Mouse (Mus musculus): Measurements from ENCODE around the gene Per3. TPM values are rescaled to one million over a fixed set of nuclear protein-coding genes. Genes with fewer than 3 reads are reported as not detected.
A peak's percentile ranks its signal among the peaks of the same experiment; 100 is the strongest.

The Per3 gene
- total and polyA plus RNA-seq, 2 experiments from 2014 or later: 4.7 to 11.4 TPM

DNA sequence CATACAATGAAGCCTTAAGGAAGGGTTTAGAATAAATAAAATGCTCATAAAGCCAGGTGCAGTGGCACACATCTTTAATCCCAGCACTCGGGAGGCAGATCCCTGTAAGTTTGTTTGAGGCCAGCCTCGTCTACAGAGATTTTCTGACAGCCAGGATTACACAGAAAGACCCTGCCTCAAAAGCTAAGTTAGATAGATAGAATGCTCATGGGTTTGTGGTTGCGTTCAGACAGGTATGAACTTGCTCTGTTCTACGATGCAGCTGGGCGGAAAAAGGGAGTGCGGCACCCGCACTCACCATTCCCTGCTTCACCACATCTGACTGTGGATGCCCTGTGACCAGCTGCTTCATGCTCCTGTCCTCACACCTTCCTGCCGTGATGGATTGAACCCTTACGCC, 65.0 kb downstream of the Per3 start:
- H3K27ac ChIP-seq: no peak overlapping the region
- WGBS: 86% methylated on average over 9 of the region's 9 CpGs
- no peak for DNase-seq (ENCODE audit: low spot score)

DNA sequence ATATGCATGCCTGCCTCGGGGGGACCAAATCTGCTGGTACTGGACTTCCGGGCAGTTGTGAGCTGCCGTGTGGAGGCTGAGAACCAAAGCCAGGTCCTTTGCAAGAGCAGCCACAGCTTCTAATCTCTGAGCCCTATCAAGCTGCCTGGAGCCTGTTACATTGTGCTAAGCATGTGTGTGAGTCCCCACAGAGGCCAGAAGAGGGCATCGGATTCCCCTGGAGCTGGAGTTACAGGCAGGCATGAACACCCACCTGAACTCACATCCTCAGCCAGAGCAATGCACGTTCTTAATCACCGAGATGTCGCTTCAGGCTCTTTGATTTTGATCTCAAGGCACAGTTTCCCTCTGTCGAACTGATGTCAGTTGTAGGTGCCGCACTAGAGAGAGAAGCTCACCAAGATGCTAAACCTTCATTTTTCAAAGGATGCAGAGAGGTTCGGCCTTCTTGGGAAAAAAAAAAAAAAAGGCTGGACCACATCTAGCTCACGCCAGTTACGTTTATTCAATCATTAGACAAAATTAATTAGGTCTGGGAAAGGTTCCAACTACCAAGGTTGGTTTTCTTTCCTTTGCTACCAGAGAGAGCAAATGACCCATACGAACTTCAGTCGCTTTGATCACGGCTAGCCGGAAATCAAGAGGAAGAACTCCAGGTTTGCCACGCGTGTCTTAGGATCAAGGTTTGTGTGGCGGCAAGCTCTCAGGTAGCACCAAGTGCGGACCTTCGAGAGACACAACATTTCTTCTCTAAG, 66.1 kb downstream of the Per3 start:
- ATAC-seq: no peak
- Histone ChIP-seq H3K9ac (replicated peaks; ENCODE audit: low read length) (no peak overlapping the region), H3K36me3 (ENCODE audit: insufficient read depth, low read length) (no peaks in the 10 kb centered on the region), H3K27me3 (ENCODE audit: insufficient read depth, low read length) (no peaks in the 10 kb centered on the region), H3K4me1 (ENCODE audit: insufficient read depth, low read length) (no peaks in the 10 kb centered on the region), H3K4me3 (ENCODE audit: low read length) (no peak overlapping the region), H3K9me3 (ENCODE audit: low read length) (no peaks in the 10 kb centered on the region), H3K4me2 (ENCODE audit: low read depth, low read length) (no peak overlapping the region), H3K27ac (no peak overlapping the region)
- 82% methylated on average over 21 of the region's 21 CpGs for WGBS
- TF ChIP-seq CTCF (IDR thresholded peaks at IDR 0.05; ENCODE audit: low read depth): no peak
- DNase-seq (ENCODE audit: low spot score): no peak

More for the DNA sequence above, 65.0 kb downstream of the Per3 start:
- Histone ChIP-seq H3K36me3 (ENCODE audit: insufficient read depth, low read length) (no peaks in the 10 kb centered on the region), H3K27me3 (ENCODE audit: insufficient read depth, low read length) (no peaks in the 10 kb centered on the region), H3K4me1 (ENCODE audit: insufficient read depth, low read length) (no peaks in the 10 kb centered on the region), H3K4me2 (ENCODE audit: low read depth, low read length) (no peak overlapping the region), H3K4me3 (ENCODE audit: low read length) (no peak overlapping the region), H3K9me3 (ENCODE audit: low read length) (no peaks in the 10 kb centered on the region), H3K9ac (replicated peaks; ENCODE audit: low read length) (no peak overlapping the region)
- no peak for TF ChIP-seq CTCF (IDR thresholded peaks at IDR 0.05; ENCODE audit: low read depth)
- no peak for ATAC-seq

GRCm38 (mm10) chr4:150975145-150975544, 69.3 kb downstream of the Per3 start:
- WGBS: 24% methylated on average over 1 of the region's 1 CpGs
- Histone ChIP-seq H3K36me3 (ENCODE audit: insufficient read depth, low read length) (no peaks in the 10 kb centered on the region), H3K4me1 (ENCODE audit: insufficient read depth, low read length) (no peaks in the 10 kb centered on the region), H3K27me3 (ENCODE audit: insufficient read depth, low read length) (no peaks in the 10 kb centered on the region), H3K4me3 (ENCODE audit: low read length) (no peak overlapping the region), H3K4me2 (ENCODE audit: low read depth, low read length) (no peak overlapping the region), H3K27ac (no peak overlapping the region), H3K9ac (replicated peaks; ENCODE audit: low read length) (no peak overlapping the region), H3K9me3 (ENCODE audit: low read length) (no peaks in the 10 kb centered on the region)
- ATAC-seq (no peak), DNase-seq (ENCODE audit: low spot score) (no peak)
- TF ChIP-seq CTCF (IDR thresholded peaks at IDR 0.05; ENCODE audit: low read depth): no peak

DNA sequence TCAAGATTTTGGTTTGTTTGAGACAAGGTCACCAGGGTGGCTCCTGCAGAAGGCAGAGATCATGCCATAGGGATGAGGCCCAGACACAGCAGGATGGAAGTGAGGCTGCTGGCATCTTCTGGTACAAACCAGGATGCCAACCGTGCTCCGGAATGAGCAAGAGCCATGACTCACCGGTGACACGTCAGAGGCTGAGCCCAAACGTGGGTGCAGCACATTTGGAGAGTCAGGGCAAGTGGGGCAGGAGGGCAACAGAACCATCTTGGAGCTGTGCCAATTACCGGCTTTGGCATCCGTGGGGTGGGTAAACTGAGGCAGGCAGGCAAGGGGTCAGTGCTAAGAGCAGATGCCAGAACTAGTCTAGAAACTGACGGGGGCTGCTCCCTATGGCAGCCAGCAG, 71.2 kb downstream of the Per3 start:
- Histone ChIP-seq H3K27ac (no peak overlapping the region), H3K9me3 (ENCODE audit: low read length) (no peaks in the 10 kb centered on the region), H3K4me2 (ENCODE audit: low read depth, low read length) (no peak overlapping the region), H3K27me3 (ENCODE audit: insufficient read depth, low read length) (no peaks in the 10 kb centered on the region), H3K4me1 (ENCODE audit: insufficient read depth, low read length) (no peaks in the 10 kb centered on the region), H3K9ac (replicated peaks; ENCODE audit: low read length) (no peak overlapping the region), H3K4me3 (ENCODE audit: low read length) (no peak overlapping the region), H3K36me3 (ENCODE audit: insufficient read depth, low read length) (no peaks in the 10 kb centered on the region)
- DNase-seq (ENCODE audit: low spot score) (no peak), ATAC-seq (no peak)
- whole genome bisulfite sequencing: 85% methylated on average over 8 of the region's 8 CpGs
- TF ChIP-seq CTCF (IDR thresholded peaks at IDR 0.05; ENCODE audit: low read depth): no peak

GRCm38 (mm10) chr4:150968956-150969355, 75.5 kb downstream of the Per3 start:
- ATAC-seq (no peak), DNase-seq (ENCODE audit: low spot score) (no peak)
- H3K9me3 ChIP-seq (ENCODE audit: low read length): no peaks in the 10 kb centered on the region
- no peaks in the 10 kb centered on the region for H3K27me3 ChIP-seq (ENCODE audit: insufficient read depth, low read length)
- H3K4me2 ChIP-seq (ENCODE audit: low read depth, low read length): no peak overlapping the region
- no peaks in the 10 kb centered on the region for H3K4me1 ChIP-seq (ENCODE audit: insufficient read depth, low read length)
- no peak for TF ChIP-seq CTCF (IDR thresholded peaks at IDR 0.05; ENCODE audit: low read depth)
- WGBS: 87% methylated on average over 8 of the region's 8 CpGs
- H3K36me3 ChIP-seq (ENCODE audit: insufficient read depth, low read length): no peaks in the 10 kb centered on the region
- H3K9ac ChIP-seq (replicated peaks; ENCODE audit: low read length): no peak overlapping the region
- H3K27ac ChIP-seq: no peak overlapping the region
- no peak overlapping the region for H3K4me3 ChIP-seq (ENCODE audit: low read length)

GRCm38 (mm10) chr4:150966556-150966955, 77.9 kb downstream of the Per3 start:
- Histone ChIP-seq H3K4me3 (ENCODE audit: low read length) (no peak overlapping the region), H3K9me3 (ENCODE audit: low read length) (no peaks in the 10 kb centered on the region), H3K4me1 (ENCODE audit: insufficient read depth, low read length) (no peaks in the 10 kb centered on the region), H3K4me2 (ENCODE audit: low read depth, low read length) (no peak overlapping the region), H3K27ac (no peak overlapping the region), H3K36me3 (ENCODE audit: insufficient read depth, low read length) (no peaks in the 10 kb centered on the region), H3K9ac (replicated peaks; ENCODE audit: low read length) (no peak overlapping the region), H3K27me3 (ENCODE audit: insufficient read depth, low read length) (no peaks in the 10 kb centered on the region)
- TF ChIP-seq CTCF (IDR thresholded peaks at IDR 0.05; ENCODE audit: low read depth): peak; percentile 77
- WGBS: 24% methylated on average over 7 of the region's 7 CpGs
- ATAC-seq: no peak
- peak; percentile 74 for DNase-seq (ENCODE audit: low spot score)

- Histone ChIP-seq H3K4me2 (ENCODE audit: low read depth, low read length) (no peak overlapping the region), H3K27me3 (ENCODE audit: insufficient read depth, low read length) (no peaks in the 10 kb centered on the region), H3K27ac (no peak overlapping the region), H3K36me3 (ENCODE audit: insufficient read depth, low read length) (no peaks in the 10 kb centered on the region), H3K9me3 (ENCODE audit: low read length) (no peaks in the 10 kb centered on the region), H3K9ac (replicated peaks; ENCODE audit: low read length) (no peak overlapping the region), H3K4me3 (ENCODE audit: low read length) (no peak overlapping the region), H3K4me1 (ENCODE audit: insufficient read depth, low read length) (no peaks in the 10 kb centered on the region)
- WGBS: 72% methylated on average over 11 of the region's 11 CpGs
- no peak for DNase-seq (ENCODE audit: low spot score)
- no peak for TF ChIP-seq CTCF (IDR thresholded peaks at IDR 0.05; ENCODE audit: low read depth)
- ATAC-seq: no peak
Measured at GRCm38 (mm10) chr4:150965555-150965951, 78.9 kb downstream of the Per3 start.
